ENCODE assay signal across 7 mouse cellular contexts in genomic region chr2:166806173-166806705, GRCm38 (mm10). TPM values are rescaled to one million over a fixed set of nuclear protein-coding genes. Genes with fewer than 3 reads are reported as not detected.
DNase-seq lines count a peak whose midpoint lies in the region; ATAC-seq and TF ChIP-seq lines count a peak whose summit lies in the region.

No protein-coding gene starts in this region.

- peak overlapping the region; percentile 82 for H3K4me2 ChIP-seq in limb, embryonic 15.5 days
- H3K4me2 ChIP-seq in stomach, embryonic 14.5 days (replicated peaks; ENCODE audit: low read depth, low read length) = peak overlapping the region; percentile 83

- DNase-seq in testis, postnatal 14 days (ENCODE audit: low spot score) = no peak
- DNase-seq in adrenal gland, postnatal 14 days = no peak
- no peak for DNase-seq in layer of hippocampus, adult 9-10 months (ENCODE audit: low spot score)

- H3K27me3 ChIP-seq in testis, adult 2 months (ENCODE audit: control insufficient read depth, insufficient read depth, low read length) = no peaks in the 10 kb centered on the region
- H3K27me3 ChIP-seq in limb, embryonic 15.5 days = no peaks in the 10 kb centered on the region
- H3K27me3 ChIP-seq in stomach, embryonic 14.5 days (ENCODE audit: control insufficient read depth, insufficient read depth, low read length) = no peaks in the 10 kb centered on the region

- H3K36me3 ChIP-seq in testis, adult 2 months (ENCODE audit: control insufficient read depth, insufficient read depth, low read length) = no peaks in the 10 kb centered on the region
- H3K36me3 ChIP-seq in limb, embryonic 15.5 days = no peaks in the 10 kb centered on the region
- no peaks in the 10 kb centered on the region for H3K36me3 ChIP-seq in stomach, embryonic 14.5 days (ENCODE audit: control insufficient read depth, insufficient read depth, low read length)

- H3K4me1 ChIP-seq in testis, adult 2 months (ENCODE audit: control insufficient read depth, insufficient read depth, low read length) = peaks cover 5% of the 10 kb centered on the region; the same call in 1 of the 2 replicates
- H3K4me1 ChIP-seq in embryonic fibroblast, embryonic 13.5 days (ENCODE audit: control insufficient read depth, insufficient read depth, low read length) = peaks cover 14% of the 10 kb centered on the region
- H3K4me1 ChIP-seq in limb, embryonic 15.5 days = peaks cover 16% of the 10 kb centered on the region; the same call in 1 of the 2 replicates
- peaks cover 11% of the 10 kb centered on the region; the same call in 1 of the 2 replicates for H3K4me1 ChIP-seq in stomach, embryonic 14.5 days (ENCODE audit: control insufficient read depth, insufficient read depth, low read length)

- no peaks in the 10 kb centered on the region for H3K9me3 ChIP-seq in limb, embryonic 15.5 days
- H3K9me3 ChIP-seq in stomach, embryonic 14.5 days (ENCODE audit: control insufficient read depth, low read depth, low read length) = no peaks in the 10 kb centered on the region

- H3K27ac ChIP-seq in testis, adult 2 months (ENCODE audit: control insufficient read depth, insufficient read depth, low read depth, low read length) = no peak overlapping the region
- H3K27ac ChIP-seq in embryonic fibroblast, embryonic 13.5 days (ENCODE audit: insufficient read depth, low read length) = peak overlapping the region; percentile 56; the same call in 1 of the 2 replicates
- peak overlapping the region; percentile 79; the same call in 1 of the 2 replicates for H3K27ac ChIP-seq in limb, embryonic 15.5 days
- peak overlapping the region; percentile 69; the same call in 1 of the 2 replicates for H3K27ac ChIP-seq in stomach, embryonic 14.5 days (ENCODE audit: low read length)

- 0 out of 2 replicates have a peak, but pooled peaks have one; percentile 17 for ATAC-seq in limb, embryonic 15.5 days (ENCODE audit: insufficient number of reproducible peaks, low FRiP score, low TSS enrichment, low read depth)
- no peak for ATAC-seq in stomach, embryonic 14.5 days (ENCODE audit: insufficient number of reproducible peaks, insufficient read depth, low FRiP score, low read depth)

- no peak for TF ChIP-seq POLR2A in testis, adult 2 months (IDR thresholded peaks at IDR 0.05; ENCODE audit: control insufficient read depth, low read depth, low read length)
- 0 out of 2 replicates have a peak, but pooled peaks have one; percentile 15 for TF ChIP-seq POLR2A in embryonic fibroblast, embryonic 13.5 days (IDR thresholded peaks at IDR 0.05; ENCODE audit: low read depth, low read length)

- H3K9ac ChIP-seq in limb, embryonic 15.5 days = peak overlapping the region; percentile 59
- peak overlapping the region; percentile 86 for H3K9ac ChIP-seq in stomach, embryonic 14.5 days (replicated peaks; ENCODE audit: low read depth, low read length)

- TF ChIP-seq CTCF in testis, adult 2 months (IDR thresholded peaks at IDR 0.05; ENCODE audit: control insufficient read depth, insufficient read depth, insufficient replicate concordance, low read depth, low read length) = no peak
- TF ChIP-seq CTCF in embryonic fibroblast, embryonic 13.5 days (IDR thresholded peaks at IDR 0.05; ENCODE audit: borderline replicate concordance, insufficient read depth, low read length) = no peak

- whole genome bisulfite sequencing in limb, embryonic 15.5 days = 18% methylated on average over 14 of the region's 14 CpGs
- 18% methylated on average over 14 of the region's 14 CpGs for WGBS in stomach, embryonic 14.5 days

- peak overlapping the region; percentile 87 for H3K4me3 ChIP-seq in testis, adult 2 months (ENCODE audit: control insufficient read depth, low read depth, low read length)
- H3K4me3 ChIP-seq in embryonic fibroblast, embryonic 13.5 days (ENCODE audit: insufficient read depth, low read length) = peak overlapping the region; percentile 94
- H3K4me3 ChIP-seq in limb, embryonic 15.5 days = peak overlapping the region; percentile 83
- H3K4me3 ChIP-seq in stomach, embryonic 14.5 days (ENCODE audit: low read depth, low read length) = peak overlapping the region; percentile 91

RNA-seq across cellular contexts. Expression of gene Arfgef2, which starts 0.9 kb away (rescaled TPM):
- polyA plus RNA-seq in testis, adult 2 months (2012; rRNA removed) = 19.1 TPM in 2 replicates
- 24.9 and 32.3 TPM in 2 replicates for polyA plus RNA-seq in embryonic fibroblast, embryonic 13.5 days (2011; ENCODE audit: insufficient read length, low read depth, missing spikeins)
- 3.8 and 4.6 TPM in 2 replicates for polyA plus RNA-seq in limb, embryonic 15.5 days (2015; fragmentation: Nextera tagmentation; extraction: Ambion mirVana)
- 6.2 and 6.4 TPM in 2 replicates for polyA plus RNA-seq in stomach, embryonic 14.5 days (2014; fragmentation: Nextera tagmentation; extraction: Ambion mirVana)
- 49.3 and 54.7 TPM in 2 replicates for total RNA-seq in adrenal gland, postnatal 14 days (2021)

RNA-seq across cellular contexts. Expression of gene Trp53rkb, which starts 13.9 kb away (rescaled TPM):
- polyA plus RNA-seq in testis, adult 2 months (2012; rRNA removed) = 31.2 and 32.0 TPM in 2 replicates
- polyA plus RNA-seq in embryonic fibroblast, embryonic 13.5 days (2011; ENCODE audit: insufficient read length, low read depth, missing spikeins) = 1.3 and 1.7 TPM in 2 replicates
- polyA plus RNA-seq in limb, embryonic 15.5 days (2015; fragmentation: Nextera tagmentation; extraction: Ambion mirVana) = 5.5 and 6.1 TPM in 2 replicates
- polyA plus RNA-seq in stomach, embryonic 14.5 days (2014; fragmentation: Nextera tagmentation; extraction: Ambion mirVana) = 5.7 and 7.9 TPM in 2 replicates
- 4.4 and 6.4 TPM in 2 replicates for total RNA-seq in adrenal gland, postnatal 14 days (2021)
